Mouse (Mus musculus): ENCODE measurements around the gene Tmem94. TPM values are rescaled to one million over a fixed set of nuclear protein-coding genes. Genes with fewer than 3 reads are reported as not detected.

Gene Tmem94
- polyA plus RNA-seq, 1 experiment from 2014 or later, result 39.6 TPM

GRCm38 (mm10) chr11:115830550-115831325, 65.5 kb downstream of the Tmem94 start:
- Histone ChIP-seq H3K27ac (replicated peaks) (0 out of 2 replicates have a peak overlapping the region, but pooled peaks have one; percentile 2), H3K4me3 (no peak overlapping the region), H3K4me1 (peaks cover 64% of the 10 kb centered on the region), H3K9me3 (replicated peaks) (no peaks in the 10 kb centered on the region), H3K36me3 (no peaks in the 10 kb centered on the region), H3K27me3 (ENCODE audit: low read depth, poor library complexity, severe bottlenecking) (peaks cover 97% of the 10 kb centered on the region)
- 18% methylated on average over 25 of the region's 25 CpGs for WGBS
- no peak for DNase-seq (ENCODE audit: low spot score)

- no peaks in the 10 kb centered on the region for H3K36me3 ChIP-seq
- H3K27ac ChIP-seq (replicated peaks), result 0 out of 2 replicates have a peak overlapping the region, but pooled peaks have one; percentile 2
- no peaks in the 10 kb centered on the region for H3K9me3 ChIP-seq (replicated peaks)
- peaks cover 97% of the 10 kb centered on the region for H3K27me3 ChIP-seq (ENCODE audit: low read depth, poor library complexity, severe bottlenecking)
- whole genome bisulfite sequencing, result 50% methylated on average over 3 of the region's 3 CpGs
- no peak for DNase-seq (ENCODE audit: low spot score)
- H3K4me1 ChIP-seq, result peaks cover 72% of the 10 kb centered on the region
- no peak overlapping the region for H3K4me3 ChIP-seq
Observed at GRCm38 (mm10) chr11:115831518-115831917, 66.3 kb downstream of the Tmem94 start.

- H3K27ac ChIP-seq (replicated peaks), result peak overlapping the region; percentile 66; the same call in 1 of the 2 replicates
- peaks cover 77% of the 10 kb centered on the region for H3K4me1 ChIP-seq
- no peak for DNase-seq (ENCODE audit: low spot score)
- WGBS, result 67% methylated on average over 6 of the region's 6 CpGs
- H3K4me3 ChIP-seq, result no peak overlapping the region
- H3K9me3 ChIP-seq (replicated peaks), result no peaks in the 10 kb centered on the region
- peaks cover 97% of the 10 kb centered on the region for H3K27me3 ChIP-seq (ENCODE audit: low read depth, poor library complexity, severe bottlenecking)
- H3K36me3 ChIP-seq, result no peaks in the 10 kb centered on the region
Observed at GRCm38 (mm10) chr11:115832064-115832463, 66.8 kb downstream of the Tmem94 start.

- H3K36me3 ChIP-seq, result no peaks in the 10 kb centered on the region
- no peak for DNase-seq (ENCODE audit: low spot score)
- H3K9me3 ChIP-seq (replicated peaks), result no peaks in the 10 kb centered on the region
- WGBS, result 6% methylated on average over 8 of the region's 8 CpGs
- H3K4me1 ChIP-seq, result peaks cover 77% of the 10 kb centered on the region
- H3K4me3 ChIP-seq, result peak overlapping the region; percentile 12; the same call in 1 of the 2 replicates
- H3K27ac ChIP-seq (replicated peaks), result peak overlapping the region; percentile 66
- peaks cover 95% of the 10 kb centered on the region for H3K27me3 ChIP-seq (ENCODE audit: low read depth, poor library complexity, severe bottlenecking)
Observed at GRCm38 (mm10) chr11:115832523-115832922, 67.3 kb downstream of the Tmem94 start.

GRCm38 (mm10) chr11:115833021-115833513, 67.8 kb downstream of the Tmem94 start:
- peak overlapping the region; percentile 66 for H3K27ac ChIP-seq (replicated peaks)
- peaks cover 77% of the 10 kb centered on the region for H3K4me1 ChIP-seq
- 22% methylated on average over 8 of the region's 8 CpGs for WGBS
- H3K36me3 ChIP-seq, result no peaks in the 10 kb centered on the region
- H3K27me3 ChIP-seq (ENCODE audit: low read depth, poor library complexity, severe bottlenecking), result peaks cover 95% of the 10 kb centered on the region
- H3K9me3 ChIP-seq (replicated peaks), result no peaks in the 10 kb centered on the region
- no peak for DNase-seq (ENCODE audit: low spot score)
- peak overlapping the region; percentile 12 for H3K4me3 ChIP-seq

GRCm38 (mm10) chr11:115834033-115834432, 68.8 kb downstream of the Tmem94 start:
- Histone ChIP-seq H3K27me3 (ENCODE audit: low read depth, poor library complexity, severe bottlenecking) (peaks cover 95% of the 10 kb centered on the region), H3K9me3 (replicated peaks) (no peaks in the 10 kb centered on the region), H3K4me1 (peaks cover 76% of the 10 kb centered on the region), H3K27ac (replicated peaks) (0 out of 2 replicates have a peak overlapping the region, but pooled peaks have one; percentile 66), H3K4me3 (no peak overlapping the region), H3K36me3 (no peaks in the 10 kb centered on the region)
- WGBS, result 75% methylated on average over 6 of the region's 6 CpGs
- no peak for DNase-seq (ENCODE audit: low spot score)

GRCm38 (mm10) chr11:115836656-115837395, 71.6 kb downstream of the Tmem94 start:
- H3K9me3 ChIP-seq (replicated peaks), result no peaks in the 10 kb centered on the region
- no peak overlapping the region for H3K27ac ChIP-seq (replicated peaks)
- 46% methylated on average over 11 of the region's 11 CpGs for WGBS
- H3K4me3 ChIP-seq, result no peak overlapping the region
- H3K36me3 ChIP-seq, result no peaks in the 10 kb centered on the region
- peaks cover 71% of the 10 kb centered on the region for H3K4me1 ChIP-seq
- DNase-seq (ENCODE audit: low spot score), result no peak
- peaks cover 73% of the 10 kb centered on the region for H3K27me3 ChIP-seq (ENCODE audit: low read depth, poor library complexity, severe bottlenecking)

GRCm38 (mm10) chr11:115837606-115838345, 72.5 kb downstream of the Tmem94 start:
- Histone ChIP-seq H3K36me3 (no peaks in the 10 kb centered on the region), H3K9me3 (replicated peaks) (no peaks in the 10 kb centered on the region), H3K27ac (replicated peaks) (no peak overlapping the region), H3K4me3 (no peak overlapping the region), H3K27me3 (ENCODE audit: low read depth, poor library complexity, severe bottlenecking) (peaks cover 64% of the 10 kb centered on the region), H3K4me1 (peaks cover 71% of the 10 kb centered on the region)
- 92% methylated on average over 22 of the region's 22 CpGs for WGBS
- DNase-seq (ENCODE audit: low spot score), result no peak

- H3K9me3 ChIP-seq (replicated peaks), result no peaks in the 10 kb centered on the region
- peaks cover 52% of the 10 kb centered on the region for H3K27me3 ChIP-seq (ENCODE audit: low read depth, poor library complexity, severe bottlenecking)
- peak overlapping the region; percentile 55 for H3K27ac ChIP-seq (replicated peaks)
- no peak for DNase-seq (ENCODE audit: low spot score)
- no peak overlapping the region for H3K4me3 ChIP-seq
- H3K36me3 ChIP-seq, result no peaks in the 10 kb centered on the region
- H3K4me1 ChIP-seq, result peaks cover 64% of the 10 kb centered on the region
- 52% methylated on average over 4 of the region's 4 CpGs for WGBS
Observed at GRCm38 (mm10) chr11:115838895-115839311, 73.7 kb downstream of the Tmem94 start.

GRCm38 (mm10) chr11:115839732-115840131, 74.5 kb downstream of the Tmem94 start:
- H3K4me1 ChIP-seq, result peaks cover 67% of the 10 kb centered on the region
- no peak for DNase-seq (ENCODE audit: low spot score)
- H3K9me3 ChIP-seq (replicated peaks), result no peaks in the 10 kb centered on the region
- H3K27ac ChIP-seq (replicated peaks), result no peak overlapping the region
- no peaks in the 10 kb centered on the region for H3K36me3 ChIP-seq
- H3K4me3 ChIP-seq, result no peak overlapping the region
- peaks cover 45% of the 10 kb centered on the region for H3K27me3 ChIP-seq (ENCODE audit: low read depth, poor library complexity, severe bottlenecking)
- WGBS, result 61% methylated on average over 3 of the region's 3 CpGs

GRCm38 (mm10) chr11:115841044-115841443, 75.8 kb downstream of the Tmem94 start:
- H3K4me1 ChIP-seq, result peaks cover 58% of the 10 kb centered on the region
- no peaks in the 10 kb centered on the region for H3K9me3 ChIP-seq (replicated peaks)
- WGBS, result 88% methylated on average over 6 of the region's 6 CpGs
- peaks cover 34% of the 10 kb centered on the region for H3K27me3 ChIP-seq (ENCODE audit: low read depth, poor library complexity, severe bottlenecking)
- 0 out of 2 replicates have a peak, but pooled peaks cover 6% of the 10 kb centered on the region for H3K36me3 ChIP-seq
- H3K4me3 ChIP-seq, result no peak overlapping the region
- no peak for DNase-seq (ENCODE audit: low spot score)
- H3K27ac ChIP-seq (replicated peaks), result no peak overlapping the region

GRCm38 (mm10) chr11:115841961-115842550, 76.8 kb downstream of the Tmem94 start:
- peaks cover 49% of the 10 kb centered on the region for H3K4me1 ChIP-seq
- H3K27me3 ChIP-seq (ENCODE audit: low read depth, poor library complexity, severe bottlenecking), result peaks cover 24% of the 10 kb centered on the region
- peak; percentile 47 for DNase-seq (ENCODE audit: low spot score)
- peak overlapping the region; percentile 70 for H3K27ac ChIP-seq (replicated peaks)
- WGBS, result 16% methylated on average over 6 of the region's 6 CpGs
- no peak overlapping the region; the same call in 1 of the 2 replicates for H3K4me3 ChIP-seq
- H3K9me3 ChIP-seq (replicated peaks), result no peaks in the 10 kb centered on the region
- 0 out of 2 replicates have a peak, but pooled peaks cover 6% of the 10 kb centered on the region for H3K36me3 ChIP-seq

Measured in midbrain, embryonic 10.5 days (tissue).